Mouse (Mus musculus): ENCODE data around the gene Sntg2. TPM values are rescaled to one million over a fixed set of nuclear protein-coding genes. Genes with fewer than 3 reads are reported as not detected.

Gene Sntg2
- total RNA-seq (2021), result under 1 TPM; 0.18 to 0.19 TPM
- long read RNA-seq, experiment 1, result 0 reads
- long read RNA-seq, experiment 2, result 0 reads

DNA sequence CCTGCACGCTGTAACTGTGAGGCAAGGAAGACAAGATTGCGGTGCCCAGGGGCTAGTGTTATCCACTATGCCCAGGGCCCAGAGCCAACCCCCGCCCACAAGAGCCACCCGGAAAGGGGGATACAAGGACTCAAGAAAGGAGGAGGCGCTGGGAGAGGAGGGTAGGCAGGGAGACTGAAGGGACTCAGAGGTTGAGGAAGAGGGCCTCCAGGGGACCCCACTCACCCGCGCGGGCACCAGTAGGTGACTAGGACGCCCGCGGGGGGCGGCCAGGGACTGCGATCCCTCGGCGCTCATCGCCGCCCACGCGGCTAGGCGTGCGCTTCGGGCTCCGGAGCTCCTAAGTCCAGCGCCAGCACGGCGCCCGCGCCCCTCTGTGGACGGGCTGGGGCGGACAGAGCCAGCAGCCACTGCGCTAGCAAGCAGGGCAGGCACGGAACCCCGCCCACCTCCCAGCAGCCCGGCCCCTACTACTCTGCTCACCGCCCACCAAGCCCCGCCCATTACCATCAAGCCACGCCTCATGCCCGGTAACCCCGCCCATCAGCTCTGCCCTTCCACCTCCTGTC lies at the start of gene Sntg2:
Sntg2 (minus strand) TSS at position 443 of the 569 bp plus-strand sequence.
- peak; percentile 62 for DNase-seq (ENCODE audit: low spot score)

DNA sequence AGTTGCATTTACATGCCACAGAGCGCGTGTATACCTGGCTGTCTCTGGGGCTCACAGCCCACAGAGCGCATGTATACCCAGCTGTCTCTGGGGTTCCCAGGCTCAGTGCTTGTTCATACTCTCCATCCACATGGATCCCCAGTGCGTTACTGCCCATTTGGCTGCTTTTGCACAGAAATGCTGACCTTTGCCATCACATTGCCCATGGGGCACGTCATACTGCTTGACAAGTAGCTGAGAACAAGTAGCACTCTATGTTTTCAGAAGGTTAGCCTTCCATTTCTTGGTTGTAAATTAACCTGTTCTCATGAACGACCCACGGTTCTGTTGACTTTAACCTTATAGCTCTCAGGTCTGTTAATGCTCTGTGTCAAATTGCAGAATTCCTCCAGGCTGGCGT lies 43.4 kb upstream of the Sntg2 start:
- no peak for DNase-seq (ENCODE audit: low spot score)

DNA sequence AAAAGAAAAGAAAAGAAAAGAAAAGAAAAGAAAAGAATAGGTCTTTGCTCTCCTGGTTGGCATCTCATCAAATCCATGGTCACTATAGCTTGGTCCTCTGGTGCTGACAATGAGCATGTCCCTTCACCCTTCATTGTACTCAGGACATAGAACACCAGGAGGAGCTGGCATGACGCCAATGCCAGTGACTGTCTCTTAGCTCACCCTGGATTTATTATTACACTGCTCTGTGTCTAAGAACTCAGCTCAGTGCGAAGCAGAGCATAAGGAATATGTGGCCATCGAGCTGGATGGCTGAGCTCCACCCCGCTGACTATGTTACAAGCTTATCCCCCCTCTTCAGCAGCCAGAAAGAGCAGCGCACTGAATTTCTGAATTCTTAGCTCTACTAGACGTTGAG lies 42.8 kb upstream of the Sntg2 start:
- no peak for DNase-seq (ENCODE audit: low spot score)

DNA sequence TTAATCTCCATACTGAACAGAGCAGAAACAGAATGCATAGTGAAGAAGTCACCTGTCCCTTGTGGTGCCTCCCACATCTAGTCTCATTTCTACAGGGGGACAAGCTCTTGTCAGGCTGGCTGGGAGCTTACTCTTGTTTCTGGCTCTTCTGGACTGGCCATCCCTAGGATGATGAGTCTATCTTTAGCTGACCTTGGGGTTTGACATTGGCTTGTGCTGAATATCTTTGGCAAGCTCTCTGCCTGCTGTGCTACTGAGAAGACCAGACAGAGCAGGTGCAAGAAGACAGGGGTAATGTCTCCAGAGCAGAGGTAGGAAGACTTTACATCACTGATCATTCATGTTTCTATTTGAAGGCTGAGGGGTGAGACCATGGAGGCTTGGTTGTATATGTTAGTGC lies 29.5 kb upstream of the Sntg2 start:
- DNase-seq (ENCODE audit: low spot score), result no peak

GRCm38 (mm10) chr12:30400531-30400930 lies 27.4 kb upstream of the Sntg2 start:
- no peak for DNase-seq (ENCODE audit: low spot score)

DNA sequence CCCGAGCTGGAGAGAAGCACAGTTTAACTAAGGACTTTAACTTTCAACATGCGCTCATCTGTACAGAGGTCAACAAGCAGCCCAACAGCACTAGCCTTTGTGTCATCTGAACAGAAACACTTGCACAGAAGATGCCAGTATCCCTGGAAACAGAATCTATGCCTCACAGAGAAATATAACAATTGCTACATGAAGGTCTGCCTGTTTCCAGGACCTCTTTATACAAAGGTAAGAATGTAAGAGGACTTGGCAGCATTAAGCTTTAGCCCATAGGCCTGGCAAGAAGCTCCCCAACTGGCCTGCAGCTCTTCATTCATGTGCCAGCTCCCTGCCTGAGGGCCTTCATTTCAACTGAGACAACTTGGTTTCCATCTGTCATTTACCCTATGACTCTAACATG lies 26.9 kb upstream of the Sntg2 start:
- no peak for DNase-seq (ENCODE audit: low spot score)

- DNase-seq (ENCODE audit: low spot score), result no peak
These were observed 882 bp downstream of the Sntg2 start for GRCm38 (mm10) chr12:30372293-30372692.

GRCm38 (mm10) chr12:30369786-30370185 lies 3.4 kb downstream of the Sntg2 start:
- peak; percentile 76 for DNase-seq (ENCODE audit: low spot score)

DNA sequence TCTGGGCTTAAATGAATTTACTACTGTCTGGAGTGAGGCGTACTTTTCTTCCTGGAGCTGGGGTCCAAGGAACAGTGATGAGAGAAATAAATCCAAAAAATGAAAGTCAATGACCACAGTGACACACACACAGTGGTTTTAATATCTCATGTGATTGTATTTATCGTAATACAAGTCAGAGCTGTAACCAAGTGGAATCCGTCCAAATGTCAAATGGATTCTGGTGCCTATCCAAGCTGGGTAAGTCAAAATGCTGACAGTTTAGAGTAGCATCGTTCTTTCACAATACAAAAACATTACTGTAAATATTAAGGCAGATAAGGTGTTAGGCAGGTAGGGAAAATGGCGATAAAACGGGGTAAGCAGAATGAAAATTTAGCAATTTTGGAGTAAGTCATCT lies 4.0 kb downstream of the Sntg2 start:
- no peak for DNase-seq (ENCODE audit: low spot score)

- no peak for DNase-seq (ENCODE audit: low spot score)
These were observed 10.9 kb downstream of the Sntg2 start for GRCm38 (mm10) chr12:30362306-30362705.

GRCm38 (mm10) chr12:30357666-30358065 lies 15.5 kb downstream of the Sntg2 start:
- DNase-seq (ENCODE audit: low spot score), result no peak

DNA sequence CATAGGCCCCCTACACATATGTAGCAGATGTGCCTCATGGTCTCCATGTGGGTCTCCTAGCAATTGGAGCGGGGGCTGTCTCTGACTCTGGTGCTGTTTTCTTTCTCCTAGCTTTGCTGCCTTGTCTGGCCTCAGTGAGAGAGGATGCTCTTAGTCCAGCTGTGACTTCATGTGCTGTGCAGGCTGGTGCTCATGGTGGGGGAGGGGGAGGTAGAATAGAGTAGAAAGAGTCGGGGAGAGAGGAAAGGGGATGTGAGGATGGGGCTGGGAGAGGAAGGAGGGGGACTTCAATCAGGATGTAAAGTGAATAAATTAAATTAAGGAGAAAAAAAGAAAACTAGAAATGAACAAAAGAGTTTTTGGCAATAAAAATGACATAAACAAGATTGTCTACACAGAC lies 20.8 kb downstream of the Sntg2 start:
- DNase-seq (ENCODE audit: low spot score), result no peak

DNA sequence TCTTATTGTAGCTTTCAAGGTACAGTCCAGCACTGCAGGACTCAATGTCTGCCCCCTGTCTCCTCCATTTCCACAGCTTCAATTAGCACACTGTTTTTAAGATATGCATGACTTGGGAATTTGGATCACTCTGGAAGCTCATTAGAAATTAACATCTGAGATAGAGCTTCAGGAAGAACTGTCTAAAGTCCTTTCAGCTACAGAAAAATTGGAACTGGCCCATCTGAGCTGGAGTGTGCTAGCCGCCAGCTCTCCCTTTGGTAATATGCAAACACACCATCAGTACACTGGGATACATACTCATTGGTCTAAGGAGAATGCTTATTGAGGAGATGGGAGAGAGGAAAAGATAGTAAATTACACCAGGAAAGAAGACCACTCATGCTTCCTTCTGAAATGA lies 25.1 kb downstream of the Sntg2 start:
- no peak for DNase-seq (ENCODE audit: low spot score)

DNA sequence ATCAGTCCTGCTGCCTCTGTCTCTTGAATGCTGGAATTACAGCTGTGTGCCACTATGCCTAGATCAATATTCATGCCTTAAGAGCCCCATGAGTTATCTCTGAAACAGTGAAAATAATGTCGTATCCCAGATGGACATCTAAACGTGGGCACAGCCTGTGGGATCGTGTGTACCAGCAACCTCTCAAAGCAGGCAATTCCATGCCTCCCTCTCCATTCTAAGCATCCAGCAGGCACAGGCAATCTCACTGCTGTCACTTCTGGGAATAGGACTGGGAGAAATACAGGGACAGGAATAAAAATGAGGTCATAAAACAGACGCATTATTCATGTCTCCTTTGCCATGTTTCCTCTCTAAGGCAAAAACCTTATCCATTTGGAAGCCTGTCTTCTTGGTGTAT lies 25.9 kb downstream of the Sntg2 start:
- no peak for DNase-seq (ENCODE audit: low spot score)

DNA sequence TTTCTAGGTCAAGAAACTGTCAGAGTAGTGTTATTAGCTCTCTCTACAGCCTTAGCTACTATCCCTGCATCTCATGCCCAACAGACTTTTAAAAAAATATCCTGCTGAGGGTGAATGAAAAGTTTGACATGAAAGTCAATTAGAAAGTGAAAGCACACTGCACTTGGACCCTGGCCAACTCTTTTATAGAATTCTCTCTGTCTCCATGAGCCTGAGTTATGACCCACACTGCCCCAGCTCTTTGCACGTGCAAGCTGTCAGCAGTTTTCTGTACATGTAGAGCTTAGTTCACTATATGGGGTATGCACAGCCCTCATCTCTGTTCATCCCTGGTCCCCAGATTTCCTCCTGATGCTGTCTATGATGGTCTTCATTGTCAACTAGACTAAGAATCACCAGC lies 28.4 kb downstream of the Sntg2 start:
- DNase-seq (ENCODE audit: low spot score), result no peak

DNA sequence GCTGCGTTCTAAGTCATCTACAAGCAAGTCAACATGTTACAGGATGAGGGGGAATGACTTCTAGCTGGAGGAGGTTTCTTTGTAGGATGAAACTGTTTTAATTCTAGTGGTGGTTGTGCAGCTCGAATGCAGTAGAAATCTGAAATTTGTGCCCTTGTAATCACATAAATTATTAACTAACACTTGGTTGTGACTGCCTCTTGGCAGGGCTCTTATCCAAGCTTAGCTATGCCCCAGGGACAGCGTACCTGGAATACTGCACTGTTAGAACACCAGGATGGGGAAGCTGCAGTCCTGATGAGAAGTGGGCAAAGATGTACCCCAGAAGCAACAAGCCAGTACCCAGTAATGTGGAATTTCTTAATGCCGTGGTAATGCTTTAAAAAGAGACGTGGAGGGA lies 36.9 kb downstream of the Sntg2 start:
- DNase-seq (ENCODE audit: low spot score), result no peak

DNA sequence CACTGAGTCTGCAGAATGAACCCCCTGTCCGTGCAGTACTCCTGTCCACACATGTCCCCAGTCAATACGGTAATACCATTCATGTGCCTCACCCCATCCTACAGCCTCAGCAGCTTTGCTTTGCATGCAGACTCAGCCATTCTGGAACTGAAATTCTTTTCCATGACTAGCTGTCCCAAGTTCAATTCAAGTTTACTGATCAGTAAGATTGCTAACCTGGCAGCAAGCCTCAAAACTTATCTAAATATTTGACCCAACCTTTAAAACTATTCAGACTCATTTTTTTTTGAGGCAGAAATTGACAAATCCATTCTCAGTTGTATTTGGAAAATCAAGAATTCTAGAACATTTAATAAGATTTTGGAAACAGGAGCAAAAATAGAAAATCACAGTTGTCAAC lies 38.7 kb downstream of the Sntg2 start:
- no peak for DNase-seq (ENCODE audit: low spot score)

GRCm38 (mm10) chr12:30317971-30318370 lies 55.2 kb downstream of the Sntg2 start:
- DNase-seq (ENCODE audit: low spot score), result no peak

- DNase-seq (ENCODE audit: low spot score), result no peak
These were observed 60.2 kb downstream of the Sntg2 start for GRCm38 (mm10) chr12:30313021-30313420.

DNA sequence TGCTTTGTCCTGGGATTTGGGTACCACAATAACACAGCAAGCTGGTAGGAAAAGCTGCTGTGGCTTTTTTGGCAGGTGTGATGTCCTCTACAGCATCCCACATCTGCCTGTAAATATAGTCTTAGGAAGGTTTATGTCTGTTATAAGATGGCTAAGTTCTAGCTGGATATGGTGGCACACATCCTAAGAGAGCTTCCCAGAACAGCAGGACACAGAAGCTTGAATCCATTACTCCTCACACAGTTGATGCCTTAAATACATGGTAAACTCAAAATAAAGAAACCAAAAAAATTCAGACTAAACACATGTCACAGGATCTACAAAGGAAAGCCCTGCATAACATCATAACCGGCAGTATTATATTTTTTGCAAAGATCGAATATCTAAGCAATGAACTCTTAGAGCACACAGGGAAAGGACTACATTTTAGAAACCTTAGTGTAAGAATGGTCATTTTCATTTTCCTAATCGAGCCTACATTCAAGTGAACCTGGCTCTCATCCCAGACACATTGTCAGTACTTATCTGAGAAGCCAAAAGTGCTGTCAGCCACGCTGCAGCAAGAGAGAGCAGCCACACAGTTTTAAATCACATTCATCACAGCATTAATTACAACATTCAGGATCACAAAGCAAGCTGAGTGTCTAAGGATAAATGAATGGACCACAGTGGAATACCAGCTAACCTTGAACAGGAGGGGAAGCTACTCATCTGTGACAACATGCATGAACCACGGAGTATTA lies 64.8 kb downstream of the Sntg2 start:
- no peak for DNase-seq (ENCODE audit: low spot score)

- no peak for DNase-seq (ENCODE audit: low spot score)
These were observed 80.2 kb downstream of the Sntg2 start for GRCm38 (mm10) chr12:30292724-30293560.

DNA sequence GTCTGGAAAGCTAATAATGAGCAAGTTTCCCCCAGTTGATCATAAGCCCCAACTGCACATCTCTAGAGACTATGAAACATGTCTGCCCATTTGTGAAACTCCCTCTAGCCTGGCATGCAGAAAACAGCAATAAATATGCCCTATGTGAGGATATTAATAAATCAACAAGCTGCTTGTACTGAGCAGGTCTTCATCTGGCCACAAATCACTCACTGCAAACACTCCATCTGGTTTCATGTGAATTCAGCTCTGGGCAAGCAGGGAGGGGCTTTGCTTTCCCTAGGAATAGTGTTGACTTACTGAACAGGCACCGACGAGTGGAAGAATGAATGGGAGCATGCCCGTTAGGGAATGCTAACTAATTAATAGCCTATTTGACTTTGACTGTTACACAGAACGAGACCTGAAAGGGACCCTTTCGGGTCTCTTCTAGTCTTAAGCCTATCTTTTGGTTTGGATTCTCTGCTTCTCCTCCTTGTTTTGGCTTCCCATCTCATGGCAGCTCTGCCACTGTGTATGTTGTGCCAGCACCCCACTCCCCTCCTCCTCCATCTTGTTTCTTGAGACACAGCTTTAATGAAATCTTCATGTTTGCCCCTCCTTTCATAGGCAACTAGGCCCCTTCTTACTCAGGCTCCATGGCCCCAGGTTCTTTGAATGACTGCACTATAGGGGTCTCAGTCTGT lies 86.1 kb downstream of the Sntg2 start:
- no peak for DNase-seq (ENCODE audit: low spot score)
